Mouse (Mus musculus): Measurements from ENCODE around the gene Cryba4. TPM values are rescaled to one million over a fixed set of nuclear protein-coding genes. Genes with fewer than 3 reads are reported as not detected.

Gene Cryba4
- polyA plus RNA-seq, 1 experiment from 2014 or later: 0.79 TPM

DNA sequence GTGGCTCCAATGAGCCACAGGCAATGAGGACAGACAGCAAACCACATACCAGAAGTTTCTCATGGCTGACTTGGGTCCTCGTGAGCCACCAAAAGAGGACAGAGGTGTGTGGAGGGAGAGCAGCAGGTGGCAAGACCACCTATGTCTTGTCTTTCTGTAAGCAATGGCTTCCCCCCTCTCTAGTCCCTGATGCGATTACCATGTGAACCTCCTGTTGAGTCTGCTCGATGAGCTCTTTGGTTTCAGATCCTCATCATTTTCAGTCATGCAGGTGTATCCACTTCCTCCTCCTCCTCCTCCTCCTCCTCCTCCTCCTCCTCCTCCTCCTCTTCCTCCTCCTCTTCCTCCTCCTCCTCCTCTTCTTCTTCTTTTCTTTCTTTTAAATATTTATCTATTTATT lies 8.5 kb upstream of the Cryba4 start:
- no peak overlapping the region for H3K9ac ChIP-seq (replicated peaks; ENCODE audit: low read depth, low read length)
- H3K4me3 ChIP-seq (ENCODE audit: low read depth, low read length): no peak overlapping the region
- 90% methylated on average over 3 of the region's 3 CpGs for WGBS
- ATAC-seq (ENCODE audit: low read depth): no peak
- no peaks in the 10 kb centered on the region for H3K9me3 ChIP-seq (ENCODE audit: control insufficient read depth, low read length)
- H3K36me3 ChIP-seq (ENCODE audit: control insufficient read depth, insufficient read depth, low read length): no peaks in the 10 kb centered on the region
- H3K4me2 ChIP-seq (ENCODE audit: low read depth, low read length): no peak overlapping the region
- H3K27ac ChIP-seq (ENCODE audit: low read depth, low read length): no peak overlapping the region
- no peaks in the 10 kb centered on the region for H3K27me3 ChIP-seq (ENCODE audit: control insufficient read depth, insufficient read depth, low read length)
- H3K4me1 ChIP-seq (ENCODE audit: control insufficient read depth, insufficient read depth, low read length): no peaks in the 10 kb centered on the region; the same call in 1 of the 2 replicates

DNA sequence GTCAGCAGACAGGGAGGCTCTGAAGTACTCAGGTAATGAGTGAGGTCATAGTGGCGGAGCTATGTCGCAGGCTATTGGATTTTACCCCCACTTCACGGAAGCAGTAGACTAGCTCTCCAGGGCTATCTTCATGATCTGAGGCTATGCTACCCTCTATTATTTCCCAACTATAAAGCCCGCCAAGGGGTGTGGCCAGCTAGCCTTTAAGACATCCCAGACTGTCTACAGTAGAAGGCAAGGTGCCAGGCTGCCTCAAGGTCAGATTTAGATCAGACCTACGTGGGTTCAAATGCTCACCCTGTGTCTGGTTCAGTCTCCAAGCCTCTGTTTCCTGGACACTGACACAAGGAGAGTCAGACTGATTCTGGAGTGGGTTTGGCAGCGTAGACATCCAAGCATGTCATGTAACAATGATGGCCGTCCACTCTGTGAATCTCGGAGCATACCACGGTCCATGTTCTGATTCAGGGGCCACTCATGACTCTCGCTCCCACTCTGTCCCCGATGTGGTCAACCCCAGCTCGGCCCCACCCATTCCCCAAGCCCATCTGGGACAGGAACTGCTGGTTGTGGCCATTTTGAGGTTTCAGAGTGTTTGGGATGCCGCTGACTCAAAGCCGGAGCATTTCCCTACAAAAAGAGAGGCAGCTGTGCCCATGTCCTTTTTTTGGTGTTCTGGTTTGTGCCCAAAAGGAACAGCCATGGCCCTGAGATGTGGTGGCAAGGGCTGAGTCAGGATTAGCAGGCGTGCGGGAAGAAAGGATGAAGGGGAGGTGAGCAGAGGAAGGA lies 7.7 kb upstream of the Cryba4 start:
- H3K4me2 ChIP-seq (ENCODE audit: low read depth, low read length): no peak overlapping the region
- whole genome bisulfite sequencing: 89% methylated on average over 16 of the region's 16 CpGs
- no peaks in the 10 kb centered on the region for H3K27me3 ChIP-seq (ENCODE audit: control insufficient read depth, insufficient read depth, low read length)
- H3K9ac ChIP-seq (replicated peaks; ENCODE audit: low read depth, low read length): no peak overlapping the region
- no peak overlapping the region for H3K27ac ChIP-seq (ENCODE audit: low read depth, low read length)
- no peaks in the 10 kb centered on the region for H3K9me3 ChIP-seq (ENCODE audit: control insufficient read depth, low read length)
- H3K4me3 ChIP-seq (ENCODE audit: low read depth, low read length): no peak overlapping the region
- no peaks in the 10 kb centered on the region for H3K36me3 ChIP-seq (ENCODE audit: control insufficient read depth, insufficient read depth, low read length)
- no peaks in the 10 kb centered on the region; the same call in 1 of the 2 replicates for H3K4me1 ChIP-seq (ENCODE audit: control insufficient read depth, insufficient read depth, low read length)
- ATAC-seq (ENCODE audit: low read depth): no peak

DNA sequence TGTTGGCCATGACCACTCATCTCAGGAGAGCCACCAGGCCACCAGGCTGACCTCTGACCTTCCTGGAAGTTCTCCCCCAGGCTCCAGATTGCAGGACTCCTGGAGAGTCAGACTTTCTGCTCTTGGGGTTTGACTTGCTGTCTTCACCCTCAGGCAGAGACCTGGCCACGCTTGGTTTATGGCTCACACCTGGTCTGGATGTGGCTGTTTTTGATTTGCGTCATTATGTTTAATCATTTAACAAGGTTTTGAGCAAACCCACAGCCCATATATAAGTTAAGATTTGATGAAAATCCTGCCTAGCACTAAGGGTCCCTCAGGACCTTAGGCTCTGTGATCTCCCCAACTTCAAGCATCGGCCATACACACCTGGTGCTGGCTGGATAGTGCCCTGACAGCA lies 5.6 kb upstream of the Cryba4 start:
- WGBS: 83% methylated on average over 3 of the region's 3 CpGs
- Histone ChIP-seq H3K27me3 (ENCODE audit: control insufficient read depth, insufficient read depth, low read length) (no peaks in the 10 kb centered on the region), H3K36me3 (ENCODE audit: control insufficient read depth, insufficient read depth, low read length) (no peaks in the 10 kb centered on the region), H3K4me2 (ENCODE audit: low read depth, low read length) (no peak overlapping the region), H3K27ac (ENCODE audit: low read depth, low read length) (no peak overlapping the region), H3K9me3 (ENCODE audit: control insufficient read depth, low read length) (no peaks in the 10 kb centered on the region), H3K9ac (replicated peaks; ENCODE audit: low read depth, low read length) (no peak overlapping the region), H3K4me1 (ENCODE audit: control insufficient read depth, insufficient read depth, low read length) (no peaks in the 10 kb centered on the region; the same call in 1 of the 2 replicates), H3K4me3 (ENCODE audit: low read depth, low read length) (no peak overlapping the region)
- ATAC-seq (ENCODE audit: low read depth): no peak

DNA sequence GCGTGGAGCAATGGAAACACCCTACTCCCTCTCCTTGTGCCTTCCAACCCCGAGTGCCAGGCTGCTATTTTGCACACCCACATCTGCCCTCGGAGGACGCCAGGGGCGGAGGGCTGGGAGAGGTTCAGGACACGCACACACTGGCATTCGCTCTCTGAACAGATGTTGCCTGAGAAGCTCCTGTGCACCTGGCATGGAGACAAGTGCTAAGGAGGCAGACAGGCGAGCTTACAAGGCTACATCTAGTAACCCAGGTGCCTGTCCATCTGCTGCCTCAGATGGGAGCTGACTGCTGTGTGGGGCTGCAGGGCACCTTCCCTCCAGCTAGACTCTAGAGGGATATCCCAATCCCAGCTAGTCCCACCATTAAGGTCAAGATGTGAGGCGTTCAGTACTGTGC lies 4.1 kb upstream of the Cryba4 start:
- H3K4me1 ChIP-seq (ENCODE audit: control insufficient read depth, insufficient read depth, low read length): no peaks in the 10 kb centered on the region; the same call in 1 of the 2 replicates
- ATAC-seq (ENCODE audit: low read depth): no peak
- H3K9ac ChIP-seq (replicated peaks; ENCODE audit: low read depth, low read length): no peak overlapping the region
- H3K27me3 ChIP-seq (ENCODE audit: control insufficient read depth, insufficient read depth, low read length): no peaks in the 10 kb centered on the region
- no peaks in the 10 kb centered on the region for H3K9me3 ChIP-seq (ENCODE audit: control insufficient read depth, low read length)
- H3K27ac ChIP-seq (ENCODE audit: low read depth, low read length): no peak overlapping the region
- H3K36me3 ChIP-seq (ENCODE audit: control insufficient read depth, insufficient read depth, low read length): no peaks in the 10 kb centered on the region
- H3K4me2 ChIP-seq (ENCODE audit: low read depth, low read length): no peak overlapping the region
- WGBS: 66% methylated on average over 9 of the region's 9 CpGs
- no peak overlapping the region for H3K4me3 ChIP-seq (ENCODE audit: low read depth, low read length)

DNA sequence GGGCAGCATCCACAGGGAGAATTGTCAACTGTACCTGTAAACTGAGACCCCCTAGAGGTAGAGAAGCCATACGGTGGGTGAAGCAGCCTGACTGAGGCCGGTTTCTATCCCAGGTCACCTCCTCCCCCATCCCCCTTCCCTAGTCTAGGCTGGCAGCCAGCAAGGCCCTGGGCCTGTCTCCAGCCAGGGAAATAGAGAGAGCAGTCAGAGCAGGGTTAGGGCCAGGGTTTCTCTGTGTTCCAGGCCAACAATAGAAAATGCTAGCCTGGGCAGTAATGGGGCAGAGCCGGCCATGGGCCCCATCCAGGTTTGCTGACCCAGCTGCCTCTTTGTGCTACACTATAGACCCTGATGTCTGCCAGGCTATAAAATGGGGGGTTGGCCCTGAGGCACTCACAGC lies 3.1 kb upstream of the Cryba4 start, which contains the start of gene Crybb1:
TSS of gene Crybb1 (plus strand) at position 390 of the 400 bp plus-strand sequence.
- H3K9ac ChIP-seq (replicated peaks; ENCODE audit: low read depth, low read length): no peak within 1 kb of the TSS
- H3K4me2 ChIP-seq (ENCODE audit: low read depth, low read length): no peak within 1 kb of the TSS
- ATAC-seq (ENCODE audit: low read depth): no peak; the same call in 1 of the 2 replicates
- no peaks in the 10 kb centered on the region for H3K27me3 ChIP-seq (ENCODE audit: control insufficient read depth, insufficient read depth, low read length)
- H3K9me3 ChIP-seq (ENCODE audit: control insufficient read depth, low read length): no peaks in the 10 kb centered on the region
- no peaks in the 10 kb centered on the region for H3K36me3 ChIP-seq (ENCODE audit: control insufficient read depth, insufficient read depth, low read length)
- WGBS: 38% methylated on average over 3 of the region's 3 CpGs
- no peak within 1 kb of the TSS for H3K4me3 ChIP-seq (ENCODE audit: low read depth, low read length)
- no peaks in the 10 kb centered on the region; the same call in 1 of the 2 replicates for H3K4me1 ChIP-seq (ENCODE audit: control insufficient read depth, insufficient read depth, low read length)
- H3K27ac ChIP-seq (ENCODE audit: low read depth, low read length): no peak within 1 kb of the TSS

DNA sequence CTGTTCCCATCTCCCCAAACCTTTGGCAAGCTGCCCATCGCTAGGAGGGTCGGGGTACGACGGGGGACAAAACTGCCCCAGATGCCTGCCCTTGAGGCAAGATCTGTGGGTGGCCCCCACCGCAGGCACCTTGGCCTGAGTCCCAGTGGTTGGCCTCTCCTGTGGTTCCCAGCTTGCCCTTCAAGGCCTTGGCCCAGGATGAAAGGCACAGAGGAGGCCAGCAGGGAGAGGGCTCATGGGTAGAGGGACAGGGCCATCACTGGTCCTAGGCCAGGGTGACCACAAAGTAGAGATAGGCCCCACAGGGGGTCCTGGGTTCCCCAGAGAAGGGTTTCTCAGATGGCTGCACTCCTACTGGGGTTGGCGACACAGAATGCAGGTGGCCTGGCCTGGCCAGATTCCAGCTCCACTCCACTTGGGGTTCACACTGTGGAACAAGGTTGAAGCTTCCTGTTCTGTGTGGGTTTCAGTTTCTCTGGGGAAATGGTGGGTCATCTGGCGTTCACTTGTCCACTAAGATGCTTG lies 2.0 kb upstream of the Cryba4 start:
- Histone ChIP-seq H3K9ac (replicated peaks; ENCODE audit: low read depth, low read length) (no peak overlapping the region), H3K27ac (ENCODE audit: low read depth, low read length) (no peak overlapping the region), H3K36me3 (ENCODE audit: control insufficient read depth, insufficient read depth, low read length) (no peaks in the 10 kb centered on the region), H3K4me1 (ENCODE audit: control insufficient read depth, insufficient read depth, low read length) (no peaks in the 10 kb centered on the region; the same call in 1 of the 2 replicates), H3K9me3 (ENCODE audit: control insufficient read depth, low read length) (no peaks in the 10 kb centered on the region), H3K4me2 (ENCODE audit: low read depth, low read length) (no peak overlapping the region), H3K27me3 (ENCODE audit: control insufficient read depth, insufficient read depth, low read length) (no peaks in the 10 kb centered on the region), H3K4me3 (ENCODE audit: low read depth, low read length) (no peak overlapping the region)
- peak; percentile 49; the same call in 1 of the 2 replicates for ATAC-seq (ENCODE audit: low read depth)
- 61% methylated on average over 7 of the region's 7 CpGs for WGBS

DNA sequence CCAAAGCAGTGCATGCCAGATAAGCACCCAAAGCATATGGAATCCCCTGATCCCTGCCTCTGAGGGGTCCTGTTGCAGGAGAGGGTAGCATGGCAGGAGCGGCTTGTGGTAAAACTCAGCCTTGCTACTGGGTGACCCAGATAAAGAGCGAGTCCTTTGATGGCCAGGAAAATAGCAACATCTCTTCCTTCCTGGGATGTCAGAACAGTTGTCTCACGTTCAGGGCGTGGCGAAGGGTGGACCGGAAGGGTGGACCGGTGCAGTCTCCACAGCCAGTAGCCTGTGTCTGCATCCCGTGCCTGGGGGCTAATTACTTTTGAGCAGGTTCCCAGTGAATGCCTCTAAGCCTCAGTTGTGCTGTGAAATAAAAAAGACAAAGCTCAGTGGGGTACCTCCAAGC lies 851 bp upstream of the Cryba4 start:
- 40% methylated on average over 8 of the region's 8 CpGs for WGBS
- H3K4me3 ChIP-seq (ENCODE audit: low read depth, low read length): no peak overlapping the region
- no peak for ATAC-seq (ENCODE audit: low read depth)
- H3K27ac ChIP-seq (ENCODE audit: low read depth, low read length): no peak overlapping the region
- H3K4me2 ChIP-seq (ENCODE audit: low read depth, low read length): no peak overlapping the region
- H3K9ac ChIP-seq (replicated peaks; ENCODE audit: low read depth, low read length): no peak overlapping the region
- H3K9me3 ChIP-seq (ENCODE audit: control insufficient read depth, low read length): no peaks in the 10 kb centered on the region
- no peaks in the 10 kb centered on the region for H3K36me3 ChIP-seq (ENCODE audit: control insufficient read depth, insufficient read depth, low read length)
- H3K4me1 ChIP-seq (ENCODE audit: control insufficient read depth, insufficient read depth, low read length): no peaks in the 10 kb centered on the region; the same call in 1 of the 2 replicates
- H3K27me3 ChIP-seq (ENCODE audit: control insufficient read depth, insufficient read depth, low read length): no peaks in the 10 kb centered on the region

DNA sequence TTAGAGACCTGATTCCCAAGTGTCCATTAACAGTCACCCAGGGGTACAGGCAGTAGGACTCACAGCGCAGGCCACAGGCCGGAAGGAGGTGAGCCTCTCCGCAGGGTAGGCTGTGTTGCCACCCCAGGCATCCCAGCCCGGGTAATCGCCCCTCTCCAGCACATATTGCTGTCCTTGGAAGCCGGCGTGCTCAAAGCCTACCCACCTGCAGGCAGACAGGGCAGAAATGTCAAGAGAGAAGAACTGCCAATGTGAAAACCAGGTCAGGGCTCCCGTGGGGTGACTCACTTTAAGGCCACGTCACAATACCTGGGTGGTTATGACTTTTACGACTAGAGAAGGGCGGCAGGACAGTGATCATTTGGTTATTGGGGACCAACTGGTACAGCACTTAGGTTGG lies 3.2 kb downstream of the Cryba4 start:
- H3K4me3 ChIP-seq (ENCODE audit: low read depth, low read length): no peak overlapping the region
- H3K9ac ChIP-seq (replicated peaks; ENCODE audit: low read depth, low read length): no peak overlapping the region
- H3K9me3 ChIP-seq (ENCODE audit: control insufficient read depth, low read length): no peaks in the 10 kb centered on the region
- H3K36me3 ChIP-seq (ENCODE audit: control insufficient read depth, insufficient read depth, low read length): no peaks in the 10 kb centered on the region
- H3K4me2 ChIP-seq (ENCODE audit: low read depth, low read length): no peak overlapping the region
- H3K27me3 ChIP-seq (ENCODE audit: control insufficient read depth, insufficient read depth, low read length): no peaks in the 10 kb centered on the region
- no peaks in the 10 kb centered on the region for H3K4me1 ChIP-seq (ENCODE audit: control insufficient read depth, insufficient read depth, low read length)
- no peak for ATAC-seq (ENCODE audit: low read depth)
- no peak overlapping the region for H3K27ac ChIP-seq (ENCODE audit: low read depth, low read length)
- WGBS: 86% methylated on average over 11 of the region's 11 CpGs

DNA sequence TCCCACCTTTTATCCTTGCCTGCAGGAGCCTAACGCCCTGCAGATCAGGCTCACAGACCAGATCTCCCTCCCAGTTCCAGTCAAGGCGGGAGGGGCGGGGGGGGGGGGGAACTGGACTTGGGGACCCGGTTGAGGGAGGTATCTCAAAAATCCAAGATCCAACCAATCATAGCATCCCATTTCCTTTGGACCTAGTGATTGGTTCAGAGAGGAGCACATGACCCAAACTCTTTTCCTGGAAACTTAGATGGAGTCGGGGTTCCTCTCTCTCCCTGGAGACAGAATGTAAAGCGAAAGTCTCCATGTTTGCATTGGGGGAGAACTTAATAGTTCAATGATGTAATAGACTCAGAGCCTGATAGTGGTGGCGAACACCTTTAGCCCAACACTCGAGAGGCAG lies 4.9 kb downstream of the Cryba4 start:
- WGBS: 58% methylated on average over 8 of the region's 8 CpGs

More for the DNA sequence above, 4.9 kb downstream of the Cryba4 start:
- H3K36me3 ChIP-seq (ENCODE audit: control insufficient read depth, insufficient read depth, low read length): no peaks in the 10 kb centered on the region
- H3K27ac ChIP-seq (ENCODE audit: low read depth, low read length): no peak overlapping the region
- H3K27me3 ChIP-seq (ENCODE audit: control insufficient read depth, insufficient read depth, low read length): no peaks in the 10 kb centered on the region
- no peak overlapping the region for H3K9ac ChIP-seq (replicated peaks; ENCODE audit: low read depth, low read length)
- H3K4me2 ChIP-seq (ENCODE audit: low read depth, low read length): no peak overlapping the region
- ATAC-seq (ENCODE audit: low read depth): no peak
- H3K4me1 ChIP-seq (ENCODE audit: control insufficient read depth, insufficient read depth, low read length): no peaks in the 10 kb centered on the region
- H3K4me3 ChIP-seq (ENCODE audit: low read depth, low read length): no peak overlapping the region
- no peaks in the 10 kb centered on the region for H3K9me3 ChIP-seq (ENCODE audit: control insufficient read depth, low read length)

All from neural tube, embryonic 14.5 days (tissue).